Mouse (Mus musculus) bone marrow macrophage, adult 2 months (primary cell): Measurements from ENCODE around the gene Polg.

Experiments
- CTCF ChIP-seq: IDR thresholded peaks from 2 replicates; pipeline ENCODE4 v1.5.1; 2012; ENCODE audit warnings: low read depth, mild to moderate bottlenecking, low read length, moderate library complexity
- POLR2A ChIP-seq: IDR thresholded peaks from 2 replicates; pipeline ENCODE4 v1.6.1; 2012; ENCODE audit warnings: mild to moderate bottlenecking, low read depth, low read length, borderline replicate concordance

DNA sequence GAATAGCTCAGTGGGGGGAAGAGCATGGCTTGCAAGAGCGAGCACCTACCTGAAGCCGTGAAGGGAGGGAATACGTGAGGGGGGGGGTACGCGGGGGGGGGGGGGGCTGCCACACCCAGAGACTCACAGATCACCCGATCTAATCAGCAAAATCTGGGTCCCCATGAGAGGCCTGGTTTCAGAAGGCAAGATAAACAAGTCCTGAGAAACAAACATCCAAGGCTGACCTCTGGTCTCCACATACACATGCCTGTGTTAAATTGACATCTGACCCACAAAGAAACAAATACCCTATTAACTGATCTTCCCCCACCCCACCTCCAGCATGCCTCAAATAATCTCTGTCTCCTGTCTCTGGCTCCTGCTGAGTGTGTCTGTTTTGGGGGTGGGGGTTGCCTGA is 1.8 kb upstream of the Polg start:
- TF ChIP-seq CTCF (no peak), POLR2A (no peak)
